Mouse (Mus musculus) hindbrain, embryonic 16.5 days (tissue): ENCODE results near the gene Eps8. TPM values are rescaled to one million over a fixed set of nuclear protein-coding genes. Genes with fewer than 3 reads are reported as not detected.

Source experiments
- ATAC-seq: fragments of 200-750 bp; cut with Nextera tagmentation; 2 replicates; pipeline ENCODE4 v1.8.0; 2017; ENCODE audit warnings: moderate TSS enrichment, moderate library complexity
- H3K27ac ChIP-seq: fragments of 300-500 bp; sonication (generic); 2 replicates; pipeline ENCODE4 v1.5.1; 2014; ENCODE audit warnings: low read depth, mild to moderate bottlenecking, control low read depth, low read length, moderate library complexity
- H3K27me3 ChIP-seq: fragments of 300-500 bp; sonication (generic); replicated peaks from 2 replicates; pipeline ENCODE4 v1.6.1; 2014; ENCODE audit warnings: low read length; ENCODE audit not compliant: control insufficient read depth, insufficient read depth
- H3K36me3 ChIP-seq: fragments of 300-500 bp; sonication (generic); 2 replicates; pipeline ENCODE4 v1.6.1; 2014; ENCODE audit warnings: mild to moderate bottlenecking, low read length, moderate library complexity, mixed read lengths; ENCODE audit not compliant: control insufficient read depth, insufficient read depth
- H3K4me1 ChIP-seq: fragments of 300-500 bp; sonication (generic); 2 replicates; pipeline ENCODE4 v1.6.1; 2014; ENCODE audit warnings: low read depth, low read length; ENCODE audit not compliant: control insufficient read depth, insufficient read depth
- H3K4me2 ChIP-seq: fragments of 300-500 bp; sonication (generic); 2 replicates; pipeline ENCODE4 v1.6.1; 2014; ENCODE audit warnings: mild to moderate bottlenecking, low read length, control low read depth, moderate library complexity
- H3K4me3 ChIP-seq: fragments of 300-500 bp; sonication (generic); 2 replicates; pipeline ENCODE4 v1.5.1; 2014; ENCODE audit warnings: mild to moderate bottlenecking, low read length, control low read depth, moderate library complexity
- H3K9ac ChIP-seq: fragments of 300-500 bp; sonication (generic); 2 replicates; pipeline ENCODE4 v1.6.1; 2014; ENCODE audit warnings: low read depth, mild to moderate bottlenecking, control low read depth, low read length, moderate library complexity
- H3K9me3 ChIP-seq: fragments of 300-500 bp; sonication (generic); 2 replicates; pipeline ENCODE4 v1.6.1; 2014; ENCODE audit warnings: mild to moderate bottlenecking, low read length, moderate library complexity; ENCODE audit not compliant: control insufficient read depth
- WGBS: fragments of 180-500 bp; shearing (Covaris S2); extraction: QIAGEN DNeasy Blood & Tissue Kit; methylation state at CpG from one replicate; pipeline ENCODE4 v1.1.7; 2014; 5-methylcytosine and 5-hydroxymethylcytosine counted together
- polyA plus RNA-seq: library from polyadenylated mRNA; unstranded; fragments of >200 nt; fragmentation: Nextera tagmentation; extraction: Ambion mirVana; gene quantifications from 2 replicates; pipeline ENCODE4 v1.2.1, GENCODE M21; 2015

The Eps8 gene
- polyA plus RNA-seq, 1 experiment from 2014 or later, result 33.7 TPM

- no peak for ATAC-seq
- 89% methylated on average over 3 of the region's 3 CpGs for WGBS
- Histone ChIP-seq H3K9ac (no peak overlapping the region), H3K27me3 (no peaks in the 10 kb centered on the region), H3K9me3 (no peaks in the 10 kb centered on the region), H3K4me2 (no peak overlapping the region), H3K27ac (no peak overlapping the region), H3K4me3 (no peak overlapping the region), H3K4me1 (no peaks in the 10 kb centered on the region), H3K36me3 (no peaks in the 10 kb centered on the region)
Measured at GRCm38 (mm10) chr6:137669876-137670275, 15.2 kb upstream of the Eps8 start.

GRCm38 (mm10) chr6:137669433-137669832, 14.8 kb upstream of the Eps8 start:
- no peaks in the 10 kb centered on the region for H3K27me3 ChIP-seq
- H3K4me3 ChIP-seq, result no peak overlapping the region
- no peak for ATAC-seq
- H3K36me3 ChIP-seq, result no peaks in the 10 kb centered on the region
- 90% methylated on average over 1 of the region's 1 CpGs for WGBS
- H3K4me2 ChIP-seq, result no peak overlapping the region
- no peak overlapping the region for H3K9ac ChIP-seq
- H3K9me3 ChIP-seq, result no peaks in the 10 kb centered on the region
- H3K27ac ChIP-seq, result no peak overlapping the region
- no peaks in the 10 kb centered on the region for H3K4me1 ChIP-seq

- H3K36me3 ChIP-seq, result no peaks in the 10 kb centered on the region
- H3K9ac ChIP-seq, result no peak overlapping the region
- no peaks in the 10 kb centered on the region for H3K27me3 ChIP-seq
- no peak for ATAC-seq
- H3K4me1 ChIP-seq, result no peaks in the 10 kb centered on the region
- no peak overlapping the region for H3K4me3 ChIP-seq
- H3K27ac ChIP-seq, result no peak overlapping the region
- no peak overlapping the region for H3K4me2 ChIP-seq
- H3K9me3 ChIP-seq, result no peaks in the 10 kb centered on the region
- WGBS, result 56% methylated on average over 3 of the region's 3 CpGs
Measured at GRCm38 (mm10) chr6:137668331-137668730, 13.7 kb upstream of the Eps8 start.

GRCm38 (mm10) chr6:137667665-137668064, 13.0 kb upstream of the Eps8 start:
- no peak for ATAC-seq
- 88% methylated on average over 3 of the region's 3 CpGs for WGBS
- no peak overlapping the region for H3K27ac ChIP-seq
- H3K9ac ChIP-seq, result no peak overlapping the region
- H3K4me1 ChIP-seq, result no peaks in the 10 kb centered on the region
- no peaks in the 10 kb centered on the region for H3K27me3 ChIP-seq
- no peak overlapping the region for H3K4me2 ChIP-seq
- no peaks in the 10 kb centered on the region for H3K9me3 ChIP-seq
- no peak overlapping the region for H3K4me3 ChIP-seq
- no peaks in the 10 kb centered on the region for H3K36me3 ChIP-seq

- 65% methylated on average over 3 of the region's 3 CpGs for WGBS
- no peaks in the 10 kb centered on the region for H3K4me1 ChIP-seq
- H3K27ac ChIP-seq, result no peak overlapping the region
- no peak for ATAC-seq
- H3K9ac ChIP-seq, result no peak overlapping the region
- H3K4me2 ChIP-seq, result no peak overlapping the region
- no peaks in the 10 kb centered on the region for H3K36me3 ChIP-seq
- H3K9me3 ChIP-seq, result no peaks in the 10 kb centered on the region
- H3K4me3 ChIP-seq, result no peak overlapping the region
- H3K27me3 ChIP-seq, result no peaks in the 10 kb centered on the region
Measured at GRCm38 (mm10) chr6:137664936-137665335, 10.3 kb upstream of the Eps8 start.

GRCm38 (mm10) chr6:137661583-137662365, 7.1 kb upstream of the Eps8 start:
- Histone ChIP-seq H3K27me3 (no peaks in the 10 kb centered on the region), H3K27ac (no peak overlapping the region), H3K4me3 (no peak overlapping the region), H3K4me2 (no peak overlapping the region), H3K4me1 (no peaks in the 10 kb centered on the region), H3K36me3 (no peaks in the 10 kb centered on the region), H3K9me3 (no peaks in the 10 kb centered on the region), H3K9ac (no peak overlapping the region)
- no peak for ATAC-seq
- 93% methylated on average over 23 of the region's 23 CpGs for WGBS

- H3K36me3 ChIP-seq, result no peaks in the 10 kb centered on the region
- WGBS, result 82% methylated on average over 12 of the region's 12 CpGs
Measured at GRCm38 (mm10) chr6:137658426-137659088, 3.9 kb upstream of the Eps8 start.

GRCm38 (mm10) chr6:137657203-137657602, 2.5 kb upstream of the Eps8 start:
- 64% methylated on average over 6 of the region's 6 CpGs for WGBS
- peak; percentile 65; the same call in 1 of the 2 replicates for ATAC-seq

More at GRCm38 (mm10) chr6:137658426-137659088, 3.9 kb upstream of the Eps8 start:
- no peak overlapping the region for H3K4me2 ChIP-seq
- no peaks in the 10 kb centered on the region for H3K4me1 ChIP-seq
- H3K27ac ChIP-seq, result no peak overlapping the region
- no peaks in the 10 kb centered on the region for H3K27me3 ChIP-seq
- H3K4me3 ChIP-seq, result no peak overlapping the region
- H3K9ac ChIP-seq, result no peak overlapping the region
- no peak for ATAC-seq
- no peaks in the 10 kb centered on the region for H3K9me3 ChIP-seq

GRCm38 (mm10) chr6:137649528-137649927, 5.1 kb downstream of the Eps8 start:
- H3K27ac ChIP-seq, result no peak overlapping the region
- peak; percentile 67 for ATAC-seq
- peak overlapping the region; percentile 66 for H3K4me2 ChIP-seq
- H3K4me1 ChIP-seq, result peaks cover 7% of the 10 kb centered on the region
- no peaks in the 10 kb centered on the region; the same call in 1 of the 2 replicates for H3K9me3 ChIP-seq
- H3K27me3 ChIP-seq, result no peaks in the 10 kb centered on the region
- peak overlapping the region; percentile 91 for H3K4me3 ChIP-seq
- 92% methylated on average over 1 of the region's 7 CpGs for WGBS
- H3K9ac ChIP-seq, result peak overlapping the region; percentile 86
- H3K36me3 ChIP-seq, result no peaks in the 10 kb centered on the region

More at GRCm38 (mm10) chr6:137657203-137657602, 2.5 kb upstream of the Eps8 start:
- Histone ChIP-seq H3K4me3 (no peak overlapping the region), H3K27ac (no peak overlapping the region), H3K9me3 (no peaks in the 10 kb centered on the region), H3K4me1 (no peaks in the 10 kb centered on the region), H3K9ac (no peak overlapping the region), H3K36me3 (no peaks in the 10 kb centered on the region), H3K27me3 (no peaks in the 10 kb centered on the region), H3K4me2 (no peak overlapping the region)
